Mouse (Mus musculus): Measurements from ENCODE around the gene Rasgrp3. TPM values are rescaled to one million over a fixed set of nuclear protein-coding genes. Genes with fewer than 3 reads are reported as not detected.

The Rasgrp3 gene
- polyA plus RNA-seq, 1 experiment from 2014 or later = 4.4 TPM

DNA sequence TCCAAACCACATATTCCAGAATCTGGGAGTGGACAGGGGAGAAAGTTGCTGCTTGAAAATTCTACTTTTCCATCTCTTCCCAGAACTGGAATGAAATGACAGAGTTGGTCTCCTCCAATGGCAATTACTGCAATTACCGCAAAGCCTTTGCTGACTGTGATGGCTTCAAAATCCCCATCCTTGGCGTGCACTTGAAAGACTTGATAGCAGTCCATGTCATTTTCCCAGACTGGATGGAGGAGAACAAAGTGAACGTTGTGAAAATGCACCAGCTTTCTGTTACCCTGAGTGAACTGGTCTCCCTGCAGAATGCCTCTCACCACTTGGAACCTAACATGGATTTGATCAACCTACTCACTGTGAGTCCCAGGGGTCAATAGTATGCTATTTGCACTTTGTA lies 67.3 kb downstream of the Rasgrp3 start:
- WGBS (ENCODE audit: insufficient replicate concordance) = 74% methylated on average over 3 of the region's 3 CpGs
- H3K4me3 ChIP-seq (ENCODE audit: low read depth, low read length) = no peak overlapping the region
- no peaks in the 10 kb centered on the region for H3K36me3 ChIP-seq (ENCODE audit: control insufficient read depth, insufficient read depth)
- ATAC-seq (ENCODE audit: low read depth) = no peak
- H3K4me1 ChIP-seq (ENCODE audit: control insufficient read depth, low read depth, low read length) = no peaks in the 10 kb centered on the region
- H3K4me2 ChIP-seq (ENCODE audit: low read depth, low read length) = no peak overlapping the region
- H3K9ac ChIP-seq (ENCODE audit: low read depth, low read length) = no peak overlapping the region
- no peaks in the 10 kb centered on the region for H3K9me3 ChIP-seq (replicated peaks; ENCODE audit: control insufficient read depth, low read length)
- H3K27me3 ChIP-seq (ENCODE audit: control insufficient read depth, insufficient read depth, low read depth, low read length) = no peaks in the 10 kb centered on the region
- no peak overlapping the region for H3K27ac ChIP-seq (ENCODE audit: low read length)

DNA sequence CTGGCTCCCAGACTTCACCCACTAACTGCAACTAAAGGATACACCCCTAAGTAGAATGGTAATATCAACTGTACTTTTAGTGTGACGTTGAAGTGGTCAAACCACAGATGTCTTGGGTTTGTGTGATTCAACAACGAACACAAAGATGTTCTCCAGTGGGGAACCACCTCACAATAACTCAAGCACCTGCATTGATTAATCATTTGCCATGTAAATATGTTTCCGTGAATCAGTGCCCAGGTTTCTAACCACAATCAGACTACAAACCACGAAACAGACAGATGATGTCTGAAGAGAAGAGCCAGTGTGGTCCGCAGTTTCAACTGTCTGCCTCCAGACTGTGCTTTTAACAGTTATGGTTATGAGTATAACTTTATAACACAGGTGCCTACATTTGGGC lies 69.4 kb downstream of the Rasgrp3 start:
- no peak for ATAC-seq (ENCODE audit: low read depth)
- WGBS (ENCODE audit: insufficient replicate concordance) = 57% methylated on average over 5 of the region's 5 CpGs
- H3K36me3 ChIP-seq (ENCODE audit: control insufficient read depth, insufficient read depth) = no peaks in the 10 kb centered on the region
- H3K4me2 ChIP-seq (ENCODE audit: low read depth, low read length) = no peak overlapping the region
- H3K9ac ChIP-seq (ENCODE audit: low read depth, low read length) = no peak overlapping the region
- no peaks in the 10 kb centered on the region for H3K27me3 ChIP-seq (ENCODE audit: control insufficient read depth, insufficient read depth, low read depth, low read length)
- H3K4me3 ChIP-seq (ENCODE audit: low read depth, low read length) = no peak overlapping the region
- no peak overlapping the region for H3K27ac ChIP-seq (ENCODE audit: low read length)
- H3K9me3 ChIP-seq (replicated peaks; ENCODE audit: control insufficient read depth, low read length) = no peaks in the 10 kb centered on the region
- H3K4me1 ChIP-seq (ENCODE audit: control insufficient read depth, low read depth, low read length) = no peaks in the 10 kb centered on the region

DNA sequence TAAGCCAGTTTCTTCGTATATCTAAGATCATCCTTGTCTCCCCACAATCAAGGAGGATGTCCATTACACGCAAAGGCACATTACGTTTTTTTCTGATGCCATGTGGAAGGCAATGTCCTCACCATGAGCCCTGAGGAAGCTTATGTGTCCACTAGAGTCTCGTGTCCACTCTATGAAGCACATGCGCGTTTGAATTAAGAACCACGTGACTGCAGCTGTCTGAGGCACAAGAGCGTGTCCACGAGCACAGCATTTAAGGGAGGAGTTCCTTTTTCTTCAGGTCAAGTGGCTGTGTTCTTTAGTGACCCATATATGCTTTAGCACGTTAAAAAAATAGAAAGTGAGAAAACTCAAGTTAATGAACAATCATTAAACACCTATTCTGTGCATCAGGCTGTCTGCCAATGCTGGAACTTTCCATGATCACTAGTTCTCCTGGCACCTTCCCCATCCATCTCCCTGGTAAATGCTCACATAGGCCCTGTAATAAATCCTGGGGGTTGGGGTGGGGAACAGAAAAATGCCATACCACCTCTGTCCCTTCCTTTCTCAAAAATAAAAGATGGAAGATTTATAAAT lies 70.5 kb downstream of the Rasgrp3 start:
- Histone ChIP-seq H3K36me3 (ENCODE audit: control insufficient read depth, insufficient read depth) (no peaks in the 10 kb centered on the region), H3K9me3 (replicated peaks; ENCODE audit: control insufficient read depth, low read length) (no peaks in the 10 kb centered on the region), H3K27me3 (ENCODE audit: control insufficient read depth, insufficient read depth, low read depth, low read length) (no peaks in the 10 kb centered on the region), H3K4me1 (ENCODE audit: control insufficient read depth, low read depth, low read length) (no peaks in the 10 kb centered on the region), H3K27ac (ENCODE audit: low read length) (no peak overlapping the region), H3K9ac (ENCODE audit: low read depth, low read length) (no peak overlapping the region), H3K4me3 (ENCODE audit: low read depth, low read length) (no peak overlapping the region), H3K4me2 (ENCODE audit: low read depth, low read length) (no peak overlapping the region)
- ATAC-seq (ENCODE audit: low read depth) = no peak
- 67% methylated on average over 10 of the region's 10 CpGs for WGBS (ENCODE audit: insufficient replicate concordance)

- Histone ChIP-seq H3K4me1 (ENCODE audit: control insufficient read depth, low read depth, low read length) (no peaks in the 10 kb centered on the region), H3K9ac (ENCODE audit: low read depth, low read length) (no peak overlapping the region), H3K36me3 (ENCODE audit: control insufficient read depth, insufficient read depth) (no peaks in the 10 kb centered on the region), H3K4me3 (ENCODE audit: low read depth, low read length) (no peak overlapping the region), H3K4me2 (ENCODE audit: low read depth, low read length) (no peak overlapping the region), H3K27ac (ENCODE audit: low read length) (no peak overlapping the region), H3K27me3 (ENCODE audit: control insufficient read depth, insufficient read depth, low read depth, low read length) (no peaks in the 10 kb centered on the region), H3K9me3 (replicated peaks; ENCODE audit: control insufficient read depth, low read length) (no peaks in the 10 kb centered on the region)
- ATAC-seq (ENCODE audit: low read depth) = no peak
- 59% methylated on average over 10 of the region's 10 CpGs for WGBS (ENCODE audit: insufficient replicate concordance)
These were observed 71.3 kb downstream of the Rasgrp3 start for GRCm38 (mm10) chr17:75506708-75507641.

DNA sequence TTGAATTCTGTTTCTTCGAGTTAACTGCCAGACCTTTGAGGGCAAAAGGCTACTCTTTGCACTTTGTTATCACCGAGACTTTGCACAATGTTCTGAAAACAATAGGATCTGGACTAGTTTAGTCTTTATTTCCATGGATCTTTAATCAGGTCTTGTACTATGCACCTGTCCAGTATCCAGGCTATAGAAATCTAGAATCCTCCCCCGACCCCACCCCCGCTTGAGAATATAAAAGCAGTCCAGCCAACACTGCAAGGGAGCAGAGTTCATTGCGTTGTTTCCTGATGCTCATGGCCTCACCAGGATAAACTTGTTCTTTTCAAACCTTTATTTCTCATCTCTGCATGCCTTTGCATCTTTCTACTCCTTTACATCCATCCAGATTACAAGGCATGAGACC lies 73.6 kb downstream of the Rasgrp3 start:
- Histone ChIP-seq H3K27ac (ENCODE audit: low read length) (no peak overlapping the region), H3K4me1 (ENCODE audit: control insufficient read depth, low read depth, low read length) (no peaks in the 10 kb centered on the region), H3K9me3 (replicated peaks; ENCODE audit: control insufficient read depth, low read length) (no peaks in the 10 kb centered on the region), H3K36me3 (ENCODE audit: control insufficient read depth, insufficient read depth) (no peaks in the 10 kb centered on the region), H3K4me2 (ENCODE audit: low read depth, low read length) (no peak overlapping the region), H3K9ac (ENCODE audit: low read depth, low read length) (no peak overlapping the region), H3K27me3 (ENCODE audit: control insufficient read depth, insufficient read depth, low read depth, low read length) (no peaks in the 10 kb centered on the region), H3K4me3 (ENCODE audit: low read depth, low read length) (no peak overlapping the region)
- 68% methylated on average over 5 of the region's 5 CpGs for WGBS (ENCODE audit: insufficient replicate concordance)
- ATAC-seq (ENCODE audit: low read depth) = no peak

- Histone ChIP-seq H3K4me1 (ENCODE audit: control insufficient read depth, low read depth, low read length) (no peaks in the 10 kb centered on the region), H3K27me3 (ENCODE audit: control insufficient read depth, insufficient read depth, low read depth, low read length) (no peaks in the 10 kb centered on the region), H3K4me2 (ENCODE audit: low read depth, low read length) (no peak overlapping the region), H3K9ac (ENCODE audit: low read depth, low read length) (no peak overlapping the region), H3K36me3 (ENCODE audit: control insufficient read depth, insufficient read depth) (no peaks in the 10 kb centered on the region), H3K9me3 (replicated peaks; ENCODE audit: control insufficient read depth, low read length) (no peaks in the 10 kb centered on the region), H3K4me3 (ENCODE audit: low read depth, low read length) (no peak overlapping the region), H3K27ac (ENCODE audit: low read length) (no peak overlapping the region)
- no peak for ATAC-seq (ENCODE audit: low read depth)
- WGBS (ENCODE audit: insufficient replicate concordance) = 54% methylated on average over 4 of the region's 4 CpGs
These were observed 80.9 kb downstream of the Rasgrp3 start for GRCm38 (mm10) chr17:75516591-75516990.

- ATAC-seq (ENCODE audit: low read depth) = no peak
- Histone ChIP-seq H3K36me3 (ENCODE audit: control insufficient read depth, insufficient read depth) (no peaks in the 10 kb centered on the region), H3K4me1 (ENCODE audit: control insufficient read depth, low read depth, low read length) (no peaks in the 10 kb centered on the region), H3K4me3 (ENCODE audit: low read depth, low read length) (no peak overlapping the region), H3K27me3 (ENCODE audit: control insufficient read depth, insufficient read depth, low read depth, low read length) (no peaks in the 10 kb centered on the region), H3K4me2 (ENCODE audit: low read depth, low read length) (no peak overlapping the region), H3K9me3 (replicated peaks; ENCODE audit: control insufficient read depth, low read length) (no peaks in the 10 kb centered on the region), H3K27ac (ENCODE audit: low read length) (no peak overlapping the region), H3K9ac (ENCODE audit: low read depth, low read length) (no peak overlapping the region)
- 25% methylated on average over 8 of the region's 8 CpGs for WGBS (ENCODE audit: insufficient replicate concordance)
These were observed 82.6 kb downstream of the Rasgrp3 start for GRCm38 (mm10) chr17:75518181-75518901.

GRCm38 (mm10) chr17:75519239-75519900 lies 83.7 kb downstream of the Rasgrp3 start:
- Histone ChIP-seq H3K36me3 (ENCODE audit: control insufficient read depth, insufficient read depth) (no peaks in the 10 kb centered on the region), H3K27me3 (ENCODE audit: control insufficient read depth, insufficient read depth, low read depth, low read length) (no peaks in the 10 kb centered on the region), H3K27ac (ENCODE audit: low read length) (no peak overlapping the region), H3K4me3 (ENCODE audit: low read depth, low read length) (no peak overlapping the region), H3K4me2 (ENCODE audit: low read depth, low read length) (no peak overlapping the region), H3K9ac (ENCODE audit: low read depth, low read length) (no peak overlapping the region), H3K9me3 (replicated peaks; ENCODE audit: control insufficient read depth, low read length) (no peaks in the 10 kb centered on the region), H3K4me1 (ENCODE audit: control insufficient read depth, low read depth, low read length) (no peaks in the 10 kb centered on the region)
- 52% methylated on average over 8 of the region's 8 CpGs for WGBS (ENCODE audit: insufficient replicate concordance)
- ATAC-seq (ENCODE audit: low read depth) = no peak

Data from liver, embryonic 16.5 days (tissue).